Mouse (Mus musculus) heart, postnatal 25 days (tissue): ENCODE measurements around the gene Arap2. TPM values are rescaled to one million over a fixed set of nuclear protein-coding genes. Genes with fewer than 3 reads are reported as not detected.
A peak's percentile ranks its signal among the peaks of the same experiment; 100 is the strongest.

Experiments used
- DNase-seq: peaks from one replicate; pipeline ENCODE4 v3.0.0; 2022; ENCODE audit warnings: low spot score
- intact Hi-C: fragments of 180-260 bp; cut with DNase I; formaldehyde crosslinking; loops from one replicate; pipeline ENCODE4 v1.15.1; 2025
- total RNA-seq, 2 experiments: library from RNA; stranded (reverse); gene quantifications; 2 replicates each; pipeline ENCODE4 v1.2.3; 2021

Arap2 gene
- 1 to 10 TPM; 7.3 to 8.2 TPM for total RNA-seq

DNA sequence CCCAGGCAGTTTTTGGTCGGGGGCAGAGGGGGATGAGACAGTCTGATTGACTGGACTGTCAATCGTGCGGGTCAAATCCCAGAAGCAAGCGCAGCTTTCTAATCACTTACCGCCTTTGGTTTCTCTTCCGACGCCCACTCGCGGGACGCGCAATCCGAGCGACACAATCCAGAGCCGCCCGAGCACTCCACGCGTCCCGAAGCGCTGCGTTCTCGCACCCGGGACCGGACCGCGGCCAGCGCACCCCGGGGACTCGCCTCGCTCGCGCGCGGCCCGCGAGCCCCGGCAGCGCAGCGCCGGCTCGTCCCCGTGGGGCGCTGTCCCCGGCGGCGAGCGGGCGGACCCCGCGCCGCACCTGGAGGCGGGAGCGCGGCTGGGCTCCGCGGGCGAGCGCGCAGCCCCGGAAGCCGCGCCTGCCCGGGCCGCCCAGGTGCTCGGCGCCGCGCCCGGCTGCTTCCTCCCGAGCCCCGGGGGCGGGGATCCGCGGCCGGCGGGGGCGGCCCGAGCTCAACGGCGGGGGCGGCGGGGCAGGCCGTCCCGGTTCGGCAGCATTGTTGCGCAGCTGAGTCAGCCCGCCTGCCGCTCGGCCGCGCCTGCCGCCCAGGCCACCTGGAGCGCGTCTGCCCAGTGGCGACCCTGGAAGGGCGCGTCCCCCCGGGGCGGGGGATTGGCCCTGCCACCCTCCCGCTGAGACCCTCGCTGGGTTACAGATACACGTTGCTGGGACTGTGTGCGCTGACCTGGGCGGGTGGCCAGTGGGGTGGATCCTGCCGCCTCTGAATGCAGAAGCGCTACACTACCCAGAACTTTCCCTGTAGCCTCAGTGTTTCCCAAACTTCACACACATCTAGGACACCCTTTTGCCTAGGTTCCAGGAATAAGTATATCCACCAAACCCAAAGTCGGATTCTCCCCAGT is at the start of gene Arap2:
Gene Arap2, minus strand, starts transcription at position 376 of the 918 bp plus-strand sequence.
- peak; percentile 52 for DNase-seq
- intact Hi-C loops: no loop called here

DNA sequence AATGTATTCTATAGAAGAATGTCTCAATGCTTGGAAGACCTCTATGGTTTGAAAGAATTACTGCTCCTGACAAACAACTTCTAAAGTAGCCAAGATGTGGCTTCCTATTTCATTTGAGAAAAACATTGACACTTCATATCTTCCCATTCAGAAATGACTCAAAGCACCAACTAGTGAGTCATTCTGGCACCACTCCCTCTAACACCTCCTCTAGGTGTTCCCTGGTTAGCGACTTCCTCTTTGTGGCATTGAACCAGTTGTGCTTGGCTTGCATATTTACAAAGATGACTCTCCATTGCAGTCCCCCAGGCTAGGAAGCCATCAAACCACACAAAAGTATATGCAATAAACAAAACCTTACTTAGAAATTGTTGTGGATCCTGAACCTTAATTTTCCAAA is 49.8 kb upstream of the Arap2 start:
- intact Hi-C loops: no loop called here
- DNase-seq: no peak

DNA sequence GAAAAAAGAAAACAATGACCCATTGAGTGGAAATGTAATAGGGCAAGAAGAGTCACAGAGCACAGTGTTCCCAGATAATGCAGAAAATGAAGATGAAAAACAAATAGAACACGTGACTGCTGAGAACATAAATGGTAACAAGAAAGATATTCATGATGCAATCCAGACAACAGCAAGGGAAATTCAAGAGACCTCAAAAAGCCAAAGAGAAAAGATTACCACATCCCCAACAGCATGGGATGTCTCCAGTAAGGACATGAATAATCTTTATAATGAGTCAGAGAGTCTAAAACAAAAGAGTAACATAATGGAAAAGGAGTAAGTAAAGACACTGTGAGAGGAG is 48.1 kb upstream of the Arap2 start:
- no peak for DNase-seq
- intact Hi-C loops: no loop called here

DNA sequence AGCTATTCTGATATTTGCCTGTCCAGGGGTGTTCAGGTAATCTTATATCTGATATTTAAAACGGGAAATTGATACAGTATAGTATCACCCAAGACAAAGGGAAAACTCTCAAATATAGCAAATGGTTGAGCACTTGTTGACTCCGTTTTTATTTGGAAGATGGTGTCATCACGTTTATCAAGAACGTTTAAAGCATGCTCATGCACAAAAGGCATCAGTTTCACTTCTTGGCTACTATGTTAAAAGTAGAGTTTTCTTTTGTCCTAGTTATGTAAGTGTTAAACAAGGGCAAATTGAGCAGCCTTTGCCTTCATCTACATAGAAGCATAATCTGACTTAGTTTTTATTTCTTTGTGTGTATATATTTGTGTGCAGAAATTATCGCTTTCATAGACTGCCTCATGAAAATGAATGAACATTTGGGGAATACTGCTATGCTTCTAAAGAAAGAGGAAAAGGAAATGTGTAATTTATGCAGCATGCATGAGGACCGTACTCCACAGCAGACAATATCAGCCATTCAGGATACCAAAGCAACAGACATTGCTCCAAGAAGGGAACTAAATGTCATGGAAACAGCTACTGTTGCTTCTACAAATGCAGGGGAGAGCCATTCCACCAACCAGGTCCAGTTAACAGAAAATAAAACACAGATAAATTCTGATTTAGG is 47.6 kb upstream of the Arap2 start, which contains the start of gene Dthd1:
Gene Dthd1, plus strand, starts transcription at position 422 of the 670 bp plus-strand sequence.
- intact Hi-C loops: no loop called here
- DNase-seq: no peak

DNA sequence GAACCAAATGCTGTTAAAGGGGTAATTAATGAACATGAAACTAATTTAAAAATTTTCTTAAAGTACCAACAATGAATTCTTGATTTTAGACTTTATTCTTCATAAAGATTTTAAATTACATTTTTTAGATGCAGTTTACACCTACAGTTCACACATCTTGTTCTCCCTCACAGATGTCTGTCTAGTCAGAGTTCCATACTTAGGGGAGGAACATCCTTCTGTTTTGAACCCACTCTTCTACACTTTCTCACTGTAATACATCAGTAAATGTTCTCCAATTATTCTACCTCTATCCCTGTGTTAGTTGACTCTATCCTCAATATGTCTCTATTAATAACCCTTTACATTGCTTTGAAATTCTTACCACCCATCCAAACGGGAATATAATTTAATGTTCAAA is 26.8 kb upstream of the Arap2 start:
- no peak for DNase-seq
- intact Hi-C loops: no loop called here

GRCm38 (mm10) chr5:62790921-62791564 is 25.1 kb upstream of the Arap2 start:
- no peak for DNase-seq
- intact Hi-C loops: no loop called here

- intact Hi-C loops: no loop called here
Measured at GRCm38 (mm10) chr5:62786809-62787208, 20.9 kb upstream of the Arap2 start.

GRCm38 (mm10) chr5:62778682-62779081 is 12.7 kb upstream of the Arap2 start:
- intact Hi-C loops: no loop called here
- no peak for DNase-seq

More at GRCm38 (mm10) chr5:62786809-62787208, 20.9 kb upstream of the Arap2 start:
- DNase-seq: no peak

GRCm38 (mm10) chr5:62777804-62778203 is 11.8 kb upstream of the Arap2 start:
- intact Hi-C loops: no loop called here
- no peak for DNase-seq

DNA sequence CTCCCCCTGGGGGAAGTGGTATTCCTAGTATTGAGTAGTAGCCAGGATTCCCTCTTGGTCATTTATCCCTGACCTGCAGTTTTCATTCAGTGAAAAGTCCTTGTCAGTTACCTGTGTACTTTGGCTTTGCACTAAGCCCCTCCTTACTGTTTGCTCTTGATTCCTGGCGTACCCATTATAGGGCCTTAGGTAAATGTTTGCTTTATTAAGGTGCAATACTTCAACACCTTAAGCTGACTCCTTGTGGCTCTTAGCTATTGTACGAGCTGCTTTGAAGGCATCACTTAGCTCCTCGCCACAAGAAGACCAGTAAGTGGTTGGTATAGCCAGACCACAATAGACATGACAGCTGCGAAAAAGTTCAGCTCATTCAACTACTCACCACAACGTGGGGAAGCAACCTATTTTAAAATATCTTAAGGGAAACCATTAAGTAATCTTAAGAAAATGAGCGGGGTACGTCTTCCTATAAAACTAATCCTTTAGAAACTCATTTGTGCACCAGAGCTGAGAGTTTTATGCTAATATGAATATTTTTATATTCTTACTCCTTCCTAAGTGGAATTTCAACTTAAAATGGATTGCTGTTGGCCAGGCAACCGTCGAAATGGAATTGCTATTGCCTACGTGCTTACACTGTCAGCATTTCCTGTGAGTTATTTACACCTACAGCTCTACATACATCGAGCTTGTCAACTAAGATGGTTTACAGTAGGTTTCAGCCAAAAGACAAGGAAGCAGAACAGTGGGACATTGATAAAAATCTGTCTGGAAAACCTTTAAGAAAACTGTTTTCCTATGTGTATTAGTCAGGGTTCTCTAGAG is 6.0 kb upstream of the Arap2 start:
- no peak for DNase-seq
- intact Hi-C loops: no loop called here

- intact Hi-C loops: no loop called here
- DNase-seq: no peak
Measured at GRCm38 (mm10) chr5:62765459-62765783, 538 bp downstream of the Arap2 start.

- intact Hi-C loops: no loop called here
- DNase-seq: no peak
Measured at GRCm38 (mm10) chr5:62764161-62764560, 1.8 kb downstream of the Arap2 start.

GRCm38 (mm10) chr5:62763046-62763445 is 2.9 kb downstream of the Arap2 start:
- DNase-seq: no peak
- intact Hi-C loops: no loop called here

DNA sequence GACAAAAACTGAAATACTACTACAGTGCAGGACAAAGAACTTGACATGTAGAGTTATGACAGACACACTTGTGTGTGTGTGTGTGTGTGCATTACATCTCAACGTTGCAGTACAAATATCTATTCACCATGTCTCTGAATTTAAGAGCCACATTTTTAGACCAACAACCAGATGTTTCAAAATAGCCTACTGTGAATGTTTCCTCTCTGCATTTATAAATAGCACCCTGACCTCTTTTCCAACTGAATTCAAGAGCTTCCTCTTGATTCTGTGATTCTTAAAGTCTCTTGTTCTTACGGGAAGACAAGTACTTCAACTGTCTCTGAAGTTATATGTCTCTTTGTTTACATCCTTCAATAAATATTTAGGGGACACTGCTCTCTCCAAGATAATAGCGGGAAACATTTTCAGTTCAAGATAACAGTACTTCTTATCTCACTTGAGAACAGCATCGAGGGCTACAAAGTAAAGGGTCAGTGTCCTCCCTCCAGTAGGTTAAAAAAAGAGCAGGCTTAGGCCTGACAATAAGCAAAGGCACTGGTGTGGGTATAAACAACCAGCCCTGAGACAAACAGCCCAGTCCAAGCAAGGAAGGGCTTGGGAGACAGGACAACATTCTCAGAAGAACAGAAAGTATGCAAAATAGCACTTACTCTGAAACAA is 3.5 kb downstream of the Arap2 start:
- intact Hi-C loops: no loop called here
- DNase-seq: no peak

GRCm38 (mm10) chr5:62760791-62761504 is 5.0 kb downstream of the Arap2 start:
- DNase-seq: no peak
- intact Hi-C loops: no loop called here

DNA sequence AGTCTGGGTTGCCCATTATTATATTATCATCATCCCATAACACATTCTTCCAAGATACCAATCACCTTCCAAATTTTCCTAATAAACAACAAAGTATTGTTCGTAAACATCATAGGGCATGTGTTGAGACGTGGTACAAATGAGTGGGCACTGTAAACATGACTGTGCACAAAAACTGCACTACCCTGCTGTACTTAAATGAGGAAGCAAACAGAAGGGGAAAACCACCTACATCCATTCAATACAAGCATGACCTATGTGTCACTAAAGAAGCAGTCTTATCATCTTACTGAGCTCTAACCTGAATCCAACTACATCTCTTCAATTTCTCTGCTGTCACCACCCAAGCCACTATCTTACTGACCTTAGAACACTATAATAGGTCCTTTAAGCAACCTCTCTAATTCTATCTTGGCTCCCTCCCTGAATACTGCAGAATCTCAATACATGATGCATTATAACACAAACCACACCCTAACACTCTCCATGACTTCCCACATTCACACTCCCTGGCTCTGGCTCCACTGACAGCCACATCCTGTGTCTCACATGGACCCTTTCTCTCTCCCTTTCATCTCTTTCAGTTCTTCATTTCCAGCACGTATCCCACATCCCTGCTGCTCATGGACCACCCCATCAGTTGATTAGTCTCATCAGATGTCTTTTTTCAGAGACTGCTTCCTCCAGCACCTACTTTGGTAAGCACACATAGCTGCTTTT is 10.0 kb downstream of the Arap2 start:
- intact Hi-C loops: no loop called here

DNA sequence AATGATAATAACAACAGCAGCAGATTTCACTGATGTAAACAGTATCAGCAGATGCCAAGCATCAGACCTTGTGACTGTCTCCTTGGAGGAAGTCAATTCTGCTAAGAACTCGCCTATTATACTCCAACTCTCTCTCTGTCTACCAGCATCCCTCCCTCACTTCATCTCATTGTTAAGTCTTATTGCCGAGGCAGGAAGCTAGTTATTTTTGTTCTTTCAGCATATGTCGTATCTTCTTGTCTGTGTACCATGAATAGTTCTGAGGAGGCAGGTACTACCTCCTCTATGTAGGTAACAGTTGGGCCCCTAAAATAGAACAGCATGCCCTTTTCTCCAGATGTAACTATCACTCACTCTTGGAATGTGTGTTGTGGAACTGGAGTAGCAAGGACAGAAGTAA is 13.0 kb downstream of the Arap2 start:
- intact Hi-C loops: no loop called here
- no peak for DNase-seq

More for the DNA sequence above, 10.0 kb downstream of the Arap2 start:
- DNase-seq: no peak

- intact Hi-C loops: no loop called here
- DNase-seq: no peak
Measured at GRCm38 (mm10) chr5:62751692-62752091, 14.3 kb downstream of the Arap2 start.
